Mouse (Mus musculus): Measurements from ENCODE around the gene Inca1.

Gene Inca1

DNA sequence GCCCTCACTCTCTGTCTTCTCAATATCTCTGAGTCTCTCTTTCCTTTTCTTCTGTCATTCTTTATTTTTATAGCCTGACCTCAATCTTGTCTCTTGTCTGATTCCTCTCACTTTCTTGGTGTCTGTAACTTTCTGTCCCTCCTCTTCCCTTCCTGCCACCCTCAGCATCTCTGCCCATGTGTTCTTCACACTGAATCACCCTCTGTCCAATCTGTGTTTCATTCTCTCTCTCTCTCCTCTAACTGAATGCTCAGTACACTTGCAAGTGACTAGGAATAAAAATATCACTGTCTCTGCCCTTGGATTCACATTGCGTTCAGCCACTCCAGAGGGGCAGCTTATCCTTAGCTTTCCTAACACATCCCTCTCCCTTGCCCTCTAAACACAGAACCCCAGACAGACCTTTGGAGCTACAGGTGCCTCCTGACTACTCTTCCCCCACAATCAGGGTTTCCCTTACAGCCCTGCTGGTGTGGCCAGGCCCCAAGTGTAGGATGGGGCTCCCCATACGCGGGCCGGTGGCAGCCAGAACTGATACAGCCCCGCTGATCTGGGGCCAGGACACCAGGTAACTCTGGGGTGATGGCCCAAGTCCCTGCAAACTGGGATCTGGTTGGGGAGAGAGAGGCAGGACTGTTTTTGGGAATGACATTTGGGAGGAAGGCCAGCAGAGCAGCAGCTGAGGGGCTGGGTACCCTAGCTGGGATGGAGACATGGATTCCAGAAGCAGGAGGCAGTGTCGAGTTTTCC is 2.2 kb upstream of the Inca1 start:
- DNase-seq (ENCODE audit: low spot score), result no peak

DNA sequence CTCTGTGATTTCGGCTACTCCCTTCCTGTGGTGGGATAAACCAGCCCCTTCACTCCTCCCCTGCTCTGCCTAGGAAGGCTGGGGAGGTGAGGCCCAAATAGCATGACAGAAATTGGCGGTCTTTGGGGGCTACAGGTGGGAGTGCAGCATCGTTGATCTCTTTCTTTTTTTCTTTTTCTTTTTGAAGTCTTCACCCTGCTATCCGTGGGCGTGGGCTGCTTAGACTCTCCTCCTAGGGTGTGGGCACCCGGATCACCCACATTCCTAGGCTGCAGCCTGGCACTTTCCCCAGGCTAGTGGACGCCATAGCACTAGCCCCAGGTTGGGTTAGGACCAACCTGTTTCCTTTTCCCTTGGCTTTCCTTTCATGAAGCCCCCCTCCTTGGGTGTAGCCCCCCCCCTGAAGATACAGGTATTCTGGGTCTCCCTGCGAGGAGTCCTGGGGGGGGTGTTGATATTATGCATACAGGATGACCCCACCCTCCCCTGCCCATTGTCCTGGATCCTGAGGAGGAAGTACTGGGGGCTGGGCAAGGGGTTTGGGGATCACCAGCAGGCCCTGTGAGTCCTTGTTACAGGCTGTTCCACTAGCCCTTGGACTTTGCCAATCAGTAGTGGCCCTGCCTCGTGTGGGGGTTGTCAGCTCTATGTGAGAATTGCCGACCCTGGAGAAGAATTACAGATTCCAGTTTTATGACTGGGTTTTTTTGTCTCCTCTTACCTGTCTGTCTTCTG is 1.4 kb upstream of the Inca1 start:
- DNase-seq (ENCODE audit: low spot score), result peak; percentile 2

DNA sequence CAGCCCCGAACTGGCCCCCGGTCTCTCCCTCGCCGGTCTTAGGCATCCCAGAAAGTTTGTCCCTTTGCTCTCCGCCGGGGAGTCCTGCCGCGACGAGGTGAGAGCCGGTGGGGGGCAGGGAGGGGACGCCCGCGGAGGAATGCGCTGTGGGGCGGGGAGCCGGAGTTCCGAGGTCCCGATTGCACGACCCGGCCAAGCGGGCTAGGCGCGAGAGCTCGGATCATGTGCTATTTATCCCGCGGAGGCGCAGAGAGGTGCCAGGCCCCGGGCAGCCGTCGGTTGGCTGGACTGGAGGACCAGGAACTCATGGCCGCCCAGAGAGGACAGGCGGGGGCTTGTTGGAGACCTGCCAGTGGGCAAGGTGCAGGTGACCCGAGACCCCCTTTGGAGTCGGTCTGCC is 658 bp upstream of the Inca1 start:
- peak; percentile 59 for DNase-seq (ENCODE audit: low spot score)

- no peak for DNase-seq (ENCODE audit: low spot score)
These were observed 904 bp downstream of the Inca1 start for GRCm38 (mm10) chr11:70699051-70699450.

DNA sequence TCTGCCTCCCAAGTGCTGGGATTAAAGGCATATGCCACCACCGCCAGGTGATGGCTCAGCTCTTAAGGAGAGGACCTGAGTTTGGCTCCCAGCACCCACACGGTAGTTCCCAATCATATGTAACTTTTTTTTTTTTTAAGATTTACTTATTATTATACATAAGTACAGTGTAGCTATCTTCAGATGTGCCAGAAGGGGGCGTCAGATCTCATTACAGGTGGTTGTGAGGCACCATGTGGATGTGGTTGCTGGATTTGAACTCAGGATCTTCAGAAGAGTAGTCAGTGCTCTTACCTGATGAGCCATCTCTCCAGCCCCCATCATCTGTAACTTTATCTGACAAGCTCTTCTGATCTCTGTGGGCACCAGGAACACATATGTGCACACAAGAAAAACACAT is 2.6 kb downstream of the Inca1 start:
- no peak for DNase-seq (ENCODE audit: low spot score)

DNA sequence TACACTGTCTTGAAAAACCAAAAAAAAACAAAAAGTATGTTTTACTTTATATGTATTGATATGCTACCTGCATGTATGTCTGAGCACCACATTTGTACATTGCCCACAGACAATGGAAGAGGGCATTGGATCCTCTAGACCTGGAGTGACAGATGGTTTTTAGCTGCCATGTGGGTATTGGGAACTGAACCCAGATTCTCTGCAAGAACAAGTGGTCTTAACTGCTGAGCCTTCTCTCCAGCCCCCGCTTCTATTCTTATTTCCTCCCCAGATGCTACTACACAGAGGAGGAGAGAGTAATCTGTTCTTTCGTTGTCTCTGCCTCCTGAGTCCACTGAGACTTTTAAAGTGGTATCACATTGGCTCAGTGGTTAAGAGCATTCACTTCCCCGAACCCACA is 6.5 kb downstream of the Inca1 start:
- no peak for DNase-seq (ENCODE audit: low spot score)

DNA sequence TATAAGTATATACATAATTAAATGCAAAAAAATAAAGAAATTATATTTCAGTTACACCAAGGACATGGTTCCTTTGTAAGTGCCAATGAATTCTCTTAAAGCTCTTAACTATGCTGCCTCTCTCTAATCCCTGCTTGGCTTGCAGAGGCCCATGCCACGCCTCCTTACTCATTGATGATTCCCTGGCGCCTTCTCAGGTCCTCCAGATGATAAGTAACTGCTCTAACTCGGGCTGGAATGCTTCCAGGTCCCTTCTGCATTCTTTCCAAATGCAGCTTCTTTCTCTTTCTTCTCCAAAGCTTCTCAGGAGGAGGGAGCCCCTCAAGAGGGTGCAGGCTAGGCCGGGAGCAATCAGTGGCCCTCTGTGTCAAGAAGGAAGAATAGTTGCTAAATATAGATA is 10.4 kb downstream of the Inca1 start:
- DNase-seq (ENCODE audit: low spot score), result no peak

GRCm38 (mm10) chr11:70688372-70688771 is 11.6 kb downstream of the Inca1 start:
- DNase-seq (ENCODE audit: low spot score), result no peak

DNA sequence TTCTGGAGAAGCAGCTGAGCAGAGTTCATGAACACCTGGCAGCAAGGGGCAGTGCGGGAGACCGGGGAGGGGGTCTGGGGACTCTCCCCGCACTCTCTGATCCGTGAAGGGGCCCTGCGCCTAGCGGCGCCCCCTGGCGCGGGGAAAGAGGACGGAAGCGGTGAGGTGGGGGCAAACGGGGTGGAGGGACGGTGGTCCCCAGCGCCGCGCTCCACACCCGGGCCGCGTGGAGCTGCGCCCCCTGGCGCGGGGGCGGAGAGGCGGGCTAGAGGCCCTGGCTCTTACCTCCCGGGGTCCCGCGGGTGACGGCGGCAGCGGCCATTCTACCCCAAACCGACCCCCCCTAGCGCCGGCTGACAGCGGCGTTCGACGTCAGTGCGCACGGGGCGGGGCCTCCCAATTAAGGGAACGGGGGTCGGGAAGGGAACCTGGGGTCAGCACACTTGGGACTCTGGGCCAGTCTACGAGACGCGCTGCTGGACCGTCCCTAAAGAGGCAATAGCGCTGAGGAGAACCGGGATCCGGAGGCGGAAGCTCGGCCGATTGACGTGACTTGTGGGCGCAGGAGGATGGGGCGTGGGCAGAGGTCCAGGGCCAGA is 12.3 kb downstream of the Inca1 start, which contains the start of gene Camta2:
Gene Camta2, minus strand, starts transcription at position 505 of the 599 bp plus-strand sequence.
- peak; percentile 83 for DNase-seq (ENCODE audit: low spot score)

DNA sequence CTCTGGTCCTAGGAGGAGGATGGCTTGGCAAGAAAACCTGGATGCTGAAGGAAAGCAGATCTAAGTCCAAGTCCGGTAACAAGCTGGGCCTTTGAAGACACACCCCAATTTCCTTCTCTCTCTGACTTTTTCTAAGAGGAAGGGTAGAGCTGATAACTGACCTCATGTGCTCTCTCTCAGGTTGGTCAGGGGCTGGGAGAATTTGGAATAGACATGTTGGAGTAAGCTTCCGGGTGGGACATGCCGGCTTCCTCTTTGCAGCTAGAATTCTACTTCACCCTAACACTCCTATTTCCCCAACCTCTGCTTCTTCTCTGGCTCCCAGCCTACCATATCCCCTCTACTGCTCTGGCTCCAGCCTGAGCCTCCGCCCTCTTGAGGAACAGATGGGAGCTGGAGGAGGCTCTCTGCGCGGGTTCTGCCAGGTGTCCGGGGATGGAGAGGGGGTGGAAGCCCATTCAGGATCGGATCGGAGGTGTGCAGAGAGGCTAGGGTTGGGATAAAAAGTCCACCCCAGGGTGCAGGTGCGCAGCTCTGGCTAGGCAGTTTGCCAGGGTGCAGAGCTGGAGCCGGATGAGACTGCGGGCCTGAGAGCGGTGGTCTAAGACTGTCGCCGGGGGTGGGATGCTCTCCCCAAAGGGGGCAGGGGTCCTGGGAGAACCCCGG is 12.9 kb downstream of the Inca1 start:
- peak; percentile 46 for DNase-seq (ENCODE audit: low spot score)

DNA sequence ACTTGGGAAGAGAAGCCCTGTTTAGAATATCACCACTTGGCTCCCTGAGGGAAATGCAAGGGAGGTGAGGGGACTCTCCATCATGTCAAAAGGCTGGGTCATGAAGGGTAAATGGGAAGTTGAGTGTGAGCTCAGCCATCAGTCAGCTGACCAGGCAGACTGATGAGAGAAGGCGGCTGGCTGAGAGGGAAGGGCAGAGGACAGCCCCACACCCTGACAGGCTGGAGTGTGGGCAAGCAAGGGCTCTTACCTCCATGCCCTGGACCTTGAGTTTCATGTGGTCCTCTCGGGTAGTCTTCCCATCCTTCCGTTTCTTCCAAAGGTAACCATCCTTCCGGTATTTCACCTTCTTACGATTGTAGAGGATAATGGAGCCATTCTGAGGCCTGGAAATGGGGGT is 16.3 kb downstream of the Inca1 start:
- DNase-seq (ENCODE audit: low spot score), result no peak

DNA sequence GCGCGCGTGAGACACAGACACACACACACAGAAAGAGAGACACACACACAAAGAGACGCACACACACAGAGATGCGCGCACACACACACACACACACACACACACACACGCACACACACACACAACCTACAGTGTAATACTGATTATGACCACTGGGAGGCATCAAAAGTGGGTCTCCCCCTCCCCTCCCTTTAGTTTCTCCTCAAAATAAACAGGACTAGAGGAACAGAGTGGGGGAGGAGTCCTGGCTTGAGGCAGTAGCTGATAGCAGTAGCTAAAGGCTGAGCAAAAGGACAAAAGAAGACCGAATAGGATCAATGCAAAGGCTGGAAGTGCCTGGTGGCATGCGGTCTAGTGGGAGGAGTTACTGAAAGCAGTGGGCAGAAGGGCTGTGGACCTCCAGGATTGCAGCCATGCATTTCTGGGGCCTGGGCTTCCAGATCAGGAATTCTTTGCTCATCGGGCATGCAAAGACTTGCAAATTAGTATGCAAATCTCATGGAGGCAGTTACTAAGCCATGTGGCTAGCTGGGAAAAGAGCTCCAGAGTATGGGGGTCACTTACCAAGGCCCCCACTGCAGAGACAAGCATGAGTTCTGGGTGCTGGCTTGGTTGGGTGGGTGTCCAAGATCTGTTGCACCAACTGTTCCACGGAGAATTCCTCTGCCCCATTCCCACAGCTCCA is 17.9 kb downstream of the Inca1 start:
- peak; percentile 84 for DNase-seq (ENCODE audit: low spot score)

DNA sequence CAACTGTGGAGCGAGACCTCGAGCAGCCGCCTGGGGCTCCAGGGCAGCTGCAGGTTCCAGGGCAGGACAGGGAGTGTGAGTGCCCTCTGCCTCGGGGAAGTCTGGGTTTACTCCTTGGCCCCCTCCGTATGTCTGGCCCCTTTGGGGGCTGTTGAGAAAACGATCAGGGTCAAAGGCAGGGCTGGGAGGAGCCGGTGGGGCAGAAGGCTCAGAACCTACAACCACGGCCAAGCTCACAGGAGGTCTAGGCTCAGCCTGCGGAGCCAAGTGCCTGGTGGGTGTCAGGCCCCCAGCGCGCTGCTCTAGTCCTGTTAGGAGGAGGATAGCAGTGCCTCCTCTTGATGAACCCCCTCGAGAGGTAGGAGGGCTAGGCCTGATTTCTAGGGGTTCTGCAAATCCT is 18.8 kb downstream of the Inca1 start:
- no peak for DNase-seq (ENCODE audit: low spot score)

- no peak for DNase-seq (ENCODE audit: low spot score)
These were observed 20.1 kb downstream of the Inca1 start for GRCm38 (mm10) chr11:70679894-70680293.

GRCm38 (mm10) chr11:70679361-70679760 is 20.6 kb downstream of the Inca1 start:
- DNase-seq (ENCODE audit: low spot score), result no peak

DNA sequence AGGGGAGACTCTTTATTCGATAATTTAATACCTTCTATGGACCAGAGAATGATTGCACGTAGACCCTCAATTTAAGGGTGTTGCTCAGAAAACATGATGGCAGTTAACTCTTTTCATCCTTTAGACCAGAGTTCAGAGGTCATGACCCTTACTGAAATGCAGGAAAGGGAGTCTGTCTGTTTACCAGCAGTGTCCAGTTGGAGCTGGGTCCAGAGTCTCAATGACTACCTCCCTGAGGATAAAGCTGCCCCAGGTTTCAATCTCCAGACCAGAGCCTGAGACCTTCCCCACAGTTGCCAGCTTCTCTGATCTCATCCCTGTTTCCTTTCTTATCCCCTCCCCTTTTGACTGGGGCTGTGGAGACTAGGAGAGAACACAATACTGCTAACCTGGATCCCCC is 21.4 kb downstream of the Inca1 start:
- no peak for DNase-seq (ENCODE audit: low spot score)

GRCm38 (mm10) chr11:70678092-70678491 is 21.9 kb downstream of the Inca1 start:
- DNase-seq (ENCODE audit: low spot score), result no peak

GRCm38 (mm10) chr11:70674501-70674900 is 25.5 kb downstream of the Inca1 start:
- DNase-seq (ENCODE audit: low spot score), result no peak

- DNase-seq (ENCODE audit: low spot score), result no peak
These were observed 25.9 kb downstream of the Inca1 start for GRCm38 (mm10) chr11:70674014-70674413.

GRCm38 (mm10) chr11:70671333-70672047 is 28.5 kb downstream of the Inca1 start:
- DNase-seq (ENCODE audit: low spot score), result no peak

GRCm38 (mm10) chr11:70670483-70670882 is 29.5 kb downstream of the Inca1 start:
- no peak for DNase-seq (ENCODE audit: low spot score)
